1 mouse cellular context compared by ENCODE assay signal in the genomic region with DNA sequence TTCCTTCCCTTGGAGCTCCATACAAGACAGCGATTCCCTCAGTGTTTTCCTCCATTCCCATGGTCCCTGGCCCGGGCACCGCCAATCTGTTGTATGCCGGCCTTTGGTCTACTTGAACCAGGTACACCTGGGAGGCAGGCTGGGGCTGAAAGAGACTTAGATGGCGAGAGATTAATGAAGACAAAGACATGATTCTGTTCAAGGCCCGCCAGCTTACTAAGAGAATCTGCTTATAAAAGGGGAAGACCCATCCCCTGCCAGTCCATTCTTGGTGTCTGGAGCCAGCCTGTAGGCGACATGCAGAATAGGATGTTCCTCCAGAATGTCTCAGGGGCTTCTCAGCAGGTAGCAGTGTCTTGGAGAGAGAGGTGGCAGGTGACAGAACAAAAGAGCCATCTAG. TPM values are rescaled to one million over a fixed set of nuclear protein-coding genes. Genes with fewer than 3 reads are reported as not detected.
"Had no signal": no experiment of that assay in that cellular context is flagged by ENCODE, and none has a peak within 500 bp of the region (broad histone marks: within the 10 kb centered on the region; RNA-seq: fewer than 3 reads in every experiment).

No protein-coding gene starts in this region.

RNA-seq across cellular contexts. Expression of gene Olfr366, which starts 50.4 kb away (rescaled TPM):
- total RNA-seq: neutrophil, adult 5-6 weeks had no signal
